Mouse (Mus musculus) midbrain, postnatal 0 days (tissue): ENCODE measurements around the gene Cd109. TPM values are rescaled to one million over a fixed set of nuclear protein-coding genes. Genes with fewer than 3 reads are reported as not detected.
A peak's percentile ranks its signal among the peaks of the same experiment; 100 is the strongest.

Experiments
- ATAC-seq: fragments of 200-750 bp; cut with Nextera tagmentation; 2 replicates; pipeline ENCODE4 v1.8.0; 2017; ENCODE audit warnings: moderate number of reproducible peaks, mild to moderate bottlenecking, moderate TSS enrichment, moderate library complexity; ENCODE audit not compliant: low FRiP score
- DNase-seq: peaks from one replicate; pipeline ENCODE4 v3.0.0-alpha.2; 2015; ENCODE audit warnings: low spot score
- H3K27ac ChIP-seq: fragments of 300-500 bp; sonication (generic); 2 replicates; pipeline ENCODE4 v1.5.1; 2014; ENCODE audit warnings: low read depth, mild to moderate bottlenecking, low read length, mixed read lengths
- H3K27me3 ChIP-seq: fragments of 300-500 bp; sonication (generic); 2 replicates; pipeline ENCODE4 v1.6.1; 2014; ENCODE audit warnings: low read length, control low read depth, mixed read lengths; ENCODE audit not compliant: insufficient read depth
- H3K36me3 ChIP-seq: fragments of 300-500 bp; sonication (generic); 2 replicates; pipeline ENCODE4 v1.6.1; 2014; ENCODE audit warnings: low read length, control low read depth, mixed read lengths; ENCODE audit not compliant: insufficient read depth
- H3K4me1 ChIP-seq: fragments of 300-500 bp; sonication (generic); 2 replicates; pipeline ENCODE4 v1.6.1; 2014; ENCODE audit warnings: mild to moderate bottlenecking, control low read depth, antibody characterized with exemption, low read length, mixed read lengths; ENCODE audit not compliant: insufficient read depth
- H3K4me2 ChIP-seq: fragments of 300-500 bp; sonication (generic); 2 replicates; pipeline ENCODE4 v1.6.1; 2014; ENCODE audit warnings: low read depth, mild to moderate bottlenecking, low read length, mixed read lengths; ENCODE audit not compliant: poor library complexity, severe bottlenecking
- H3K4me3 ChIP-seq: fragments of 300-500 bp; sonication (generic); 2 replicates; pipeline ENCODE4 v1.5.1; 2014; ENCODE audit warnings: low read depth, mild to moderate bottlenecking, low read length, moderate library complexity
- H3K9ac ChIP-seq: fragments of 300-500 bp; sonication (generic); replicated peaks from 2 replicates; pipeline ENCODE4 v1.6.1; 2014; ENCODE audit warnings: mild to moderate bottlenecking, low read length, moderate library complexity, mixed read lengths; ENCODE audit not compliant: poor library complexity, severe bottlenecking
- H3K9me3 ChIP-seq: fragments of 300-500 bp; sonication (generic); 2 replicates; pipeline ENCODE4 v1.6.1; 2016; ENCODE audit warnings: low read length, control low read depth
- CTCF ChIP-seq: IDR thresholded peaks from 2 replicates; pipeline ENCODE4 v1.5.1; 2016; ENCODE audit warnings: antibody characterized with exemption, mild to moderate bottlenecking
- WGBS: fragments of 180-500 bp; shearing (Covaris S2); extraction: QIAGEN DNeasy Blood & Tissue Kit; methylation state at CpG from one replicate; pipeline ENCODE4 v1.1.7; 2014; 5-methylcytosine and 5-hydroxymethylcytosine counted together
- polyA plus RNA-seq: library from polyadenylated mRNA; unstranded; fragments of >200 nt; fragmentation: Nextera tagmentation; extraction: Ambion mirVana; gene quantifications from 2 replicates; pipeline ENCODE4 v1.2.1, GENCODE M21; 2015
- total RNA-seq: library from RNA; depleted of rRNA; stranded (reverse); fragments of >200 nt; gene quantifications from 2 replicates; pipeline ENCODE4 v1.2.3, GENCODE M21; 2014

The Cd109 gene
- total and polyA plus RNA-seq, 2 experiments from 2014 or later, result 1.1 to 4.2 TPM

- no peaks in the 10 kb centered on the region for H3K36me3 ChIP-seq
- no peaks in the 10 kb centered on the region for H3K4me1 ChIP-seq
- H3K27ac ChIP-seq, result no peak overlapping the region
- no peak overlapping the region for H3K4me3 ChIP-seq
- DNase-seq, result no peak
- WGBS, result 92% methylated on average over 18 of the region's 18 CpGs
- H3K9ac ChIP-seq, result no peak overlapping the region
- H3K27me3 ChIP-seq, result no peaks in the 10 kb centered on the region
- TF ChIP-seq CTCF, result no peak
- H3K9me3 ChIP-seq, result no peaks in the 10 kb centered on the region
- no peak for ATAC-seq
- no peak overlapping the region for H3K4me2 ChIP-seq
Observed at GRCm38 (mm10) chr9:78595769-78596555, 19.4 kb upstream of the Cd109 start.

DNA sequence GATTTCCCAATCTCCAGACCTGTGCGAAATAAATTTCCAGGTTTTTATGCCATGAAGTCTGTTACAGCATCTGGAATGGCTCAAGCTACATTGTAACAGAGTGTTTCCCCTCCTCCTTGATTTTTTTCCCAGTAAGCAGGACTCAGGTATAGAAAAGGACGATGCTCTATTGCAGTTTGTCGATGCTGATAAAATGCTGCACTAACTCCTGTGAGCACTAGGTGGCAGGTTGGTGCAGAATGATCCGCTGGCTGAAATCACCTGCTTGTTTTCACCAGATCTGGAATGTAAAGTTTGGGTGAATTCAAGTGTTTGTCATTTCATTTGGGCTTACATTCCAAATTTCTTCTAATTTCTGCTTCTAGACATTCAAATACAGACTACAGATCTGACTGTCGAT, 18.5 kb upstream of the Cd109 start:
- TF ChIP-seq CTCF, result peak; percentile 92
- Histone ChIP-seq H3K36me3 (no peaks in the 10 kb centered on the region), H3K27me3 (no peaks in the 10 kb centered on the region), H3K4me2 (no peak overlapping the region), H3K9me3 (no peaks in the 10 kb centered on the region), H3K27ac (no peak overlapping the region), H3K4me1 (no peaks in the 10 kb centered on the region), H3K9ac (no peak overlapping the region), H3K4me3 (no peak overlapping the region)
- peak; percentile 66 for DNase-seq
- peak; percentile 74 for ATAC-seq
- WGBS, result 3% methylated on average over 5 of the region's 5 CpGs

GRCm38 (mm10) chr9:78599927-78600326, 15.4 kb upstream of the Cd109 start:
- no peak for TF ChIP-seq CTCF
- no peaks in the 10 kb centered on the region for H3K36me3 ChIP-seq
- no peaks in the 10 kb centered on the region for H3K9me3 ChIP-seq
- WGBS, result 83% methylated on average over 5 of the region's 5 CpGs
- no peaks in the 10 kb centered on the region for H3K27me3 ChIP-seq
- ATAC-seq (no peak), DNase-seq (no peak)
- no peak overlapping the region for H3K27ac ChIP-seq
- no peak overlapping the region for H3K4me3 ChIP-seq
- H3K4me2 ChIP-seq, result no peak overlapping the region
- no peak overlapping the region for H3K9ac ChIP-seq
- no peaks in the 10 kb centered on the region for H3K4me1 ChIP-seq

- WGBS, result 53% methylated on average over 4 of the region's 4 CpGs
- Histone ChIP-seq H3K9ac (no peak overlapping the region), H3K27ac (no peak overlapping the region)
Observed at GRCm38 (mm10) chr9:78601046-78601730, 14.2 kb upstream of the Cd109 start.

DNA sequence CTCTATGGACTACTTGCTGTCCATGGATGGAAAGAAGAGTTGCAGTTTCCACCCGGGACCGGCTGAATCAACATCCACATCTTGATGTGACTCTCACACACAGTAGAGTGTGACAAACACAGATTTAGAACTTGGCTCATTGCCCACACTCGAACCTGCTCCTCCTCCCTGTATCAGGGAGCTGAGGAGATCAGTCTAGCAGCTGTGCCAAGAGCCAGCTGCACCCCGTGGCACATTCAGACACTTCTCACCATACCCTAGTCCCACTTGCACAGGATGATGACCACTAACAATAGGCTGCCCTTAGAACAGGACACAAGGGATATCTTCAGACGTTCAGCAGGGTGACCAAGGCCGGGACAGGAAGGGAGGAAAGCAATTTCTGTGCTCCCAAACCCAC, 1.1 kb upstream of the Cd109 start:
- Histone ChIP-seq H3K27ac (no peak overlapping the region), H3K9ac (no peak overlapping the region), H3K27me3 (no peaks in the 10 kb centered on the region), H3K4me1 (no peaks in the 10 kb centered on the region), H3K36me3 (no peaks in the 10 kb centered on the region), H3K4me2 (no peak overlapping the region), H3K9me3 (no peaks in the 10 kb centered on the region), H3K4me3 (no peak overlapping the region)
- WGBS, result 56% methylated on average over 6 of the region's 6 CpGs
- TF ChIP-seq CTCF, result no peak
- ATAC-seq (no peak; the same call in 1 of the 2 replicates), DNase-seq (peak; percentile 70)

More at GRCm38 (mm10) chr9:78601046-78601730, 14.2 kb upstream of the Cd109 start:
- no peak overlapping the region for H3K4me2 ChIP-seq
- H3K27me3 ChIP-seq, result no peaks in the 10 kb centered on the region
- DNase-seq, result peak; percentile 33
- no peaks in the 10 kb centered on the region for H3K9me3 ChIP-seq
- no peaks in the 10 kb centered on the region for H3K4me1 ChIP-seq
- TF ChIP-seq CTCF, result peak; percentile 63
- H3K36me3 ChIP-seq, result no peaks in the 10 kb centered on the region
- no peak overlapping the region for H3K4me3 ChIP-seq
- ATAC-seq, result no peak

GRCm38 (mm10) chr9:78619285-78619684, 3.9 kb downstream of the Cd109 start:
- no peak overlapping the region for H3K27ac ChIP-seq
- 82% methylated on average over 9 of the region's 9 CpGs for WGBS
- H3K36me3 ChIP-seq, result no peaks in the 10 kb centered on the region
- DNase-seq (no peak), ATAC-seq (no peak)
- no peaks in the 10 kb centered on the region for H3K9me3 ChIP-seq
- no peak overlapping the region for H3K4me3 ChIP-seq
- H3K27me3 ChIP-seq, result no peaks in the 10 kb centered on the region
- no peak overlapping the region for H3K9ac ChIP-seq
- H3K4me1 ChIP-seq, result no peaks in the 10 kb centered on the region
- no peak for TF ChIP-seq CTCF
- H3K4me2 ChIP-seq, result no peak overlapping the region
